Mouse (Mus musculus) hindbrain, embryonic 16.5 days (tissue): ENCODE measurements around the gene Glt8d2. TPM values are rescaled to one million over a fixed set of nuclear protein-coding genes. Genes with fewer than 3 reads are reported as not detected.

ENCODE experiments used
- ATAC-seq: fragments of 200-750 bp; cut with Nextera tagmentation; 2 replicates; pipeline ENCODE4 v1.8.0; 2017; ENCODE audit warnings: moderate TSS enrichment, moderate library complexity
- H3K27ac ChIP-seq: fragments of 300-500 bp; sonication (generic); 2 replicates; pipeline ENCODE4 v1.5.1; 2014; ENCODE audit warnings: low read depth, mild to moderate bottlenecking, control low read depth, low read length, moderate library complexity
- H3K27me3 ChIP-seq: fragments of 300-500 bp; sonication (generic); replicated peaks from 2 replicates; pipeline ENCODE4 v1.6.1; 2014; ENCODE audit warnings: low read length; ENCODE audit not compliant: control insufficient read depth, insufficient read depth
- H3K36me3 ChIP-seq: fragments of 300-500 bp; sonication (generic); 2 replicates; pipeline ENCODE4 v1.6.1; 2014; ENCODE audit warnings: mild to moderate bottlenecking, low read length, moderate library complexity, mixed read lengths; ENCODE audit not compliant: control insufficient read depth, insufficient read depth
- H3K4me1 ChIP-seq: fragments of 300-500 bp; sonication (generic); 2 replicates; pipeline ENCODE4 v1.6.1; 2014; ENCODE audit warnings: low read depth, low read length; ENCODE audit not compliant: control insufficient read depth, insufficient read depth
- H3K4me2 ChIP-seq: fragments of 300-500 bp; sonication (generic); 2 replicates; pipeline ENCODE4 v1.6.1; 2014; ENCODE audit warnings: mild to moderate bottlenecking, low read length, control low read depth, moderate library complexity
- H3K4me3 ChIP-seq: fragments of 300-500 bp; sonication (generic); 2 replicates; pipeline ENCODE4 v1.5.1; 2014; ENCODE audit warnings: mild to moderate bottlenecking, low read length, control low read depth, moderate library complexity
- H3K9ac ChIP-seq: fragments of 300-500 bp; sonication (generic); 2 replicates; pipeline ENCODE4 v1.6.1; 2014; ENCODE audit warnings: low read depth, mild to moderate bottlenecking, control low read depth, low read length, moderate library complexity
- H3K9me3 ChIP-seq: fragments of 300-500 bp; sonication (generic); 2 replicates; pipeline ENCODE4 v1.6.1; 2014; ENCODE audit warnings: mild to moderate bottlenecking, low read length, moderate library complexity; ENCODE audit not compliant: control insufficient read depth
- WGBS: fragments of 180-500 bp; shearing (Covaris S2); extraction: QIAGEN DNeasy Blood & Tissue Kit; methylation state at CpG from one replicate; pipeline ENCODE4 v1.1.7; 2014; 5-methylcytosine and 5-hydroxymethylcytosine counted together
- polyA plus RNA-seq: library from polyadenylated mRNA; unstranded; fragments of >200 nt; fragmentation: Nextera tagmentation; extraction: Ambion mirVana; gene quantifications from 2 replicates; pipeline ENCODE4 v1.2.1, GENCODE M21; 2015

The Glt8d2 gene
- polyA plus RNA-seq, 1 experiment from 2014 or later: 1.5 TPM

GRCm38 (mm10) chr10:82680769-82681168, 9.7 kb downstream of the Glt8d2 start:
- Histone ChIP-seq H3K4me3 (no peak overlapping the region), H3K36me3 (no peaks in the 10 kb centered on the region), H3K4me2 (no peak overlapping the region), H3K9ac (no peak overlapping the region), H3K4me1 (no peaks in the 10 kb centered on the region), H3K27me3 (no peaks in the 10 kb centered on the region), H3K27ac (no peak overlapping the region), H3K9me3 (no peaks in the 10 kb centered on the region)
- ATAC-seq: no peak
- 89% methylated on average over 5 of the region's 5 CpGs for WGBS

GRCm38 (mm10) chr10:82676949-82677348, 13.5 kb downstream of the Glt8d2 start:
- H3K27ac ChIP-seq: no peak overlapping the region
- H3K36me3 ChIP-seq: no peaks in the 10 kb centered on the region
- H3K4me1 ChIP-seq: no peaks in the 10 kb centered on the region
- H3K4me2 ChIP-seq: no peak overlapping the region
- no peaks in the 10 kb centered on the region for H3K27me3 ChIP-seq
- no peak for ATAC-seq
- H3K4me3 ChIP-seq: no peak overlapping the region
- H3K9me3 ChIP-seq: no peaks in the 10 kb centered on the region
- 73% methylated on average over 6 of the region's 6 CpGs for WGBS
- H3K9ac ChIP-seq: no peak overlapping the region

GRCm38 (mm10) chr10:82670205-82670604, 20.2 kb downstream of the Glt8d2 start:
- Histone ChIP-seq H3K4me2 (no peak overlapping the region), H3K9ac (no peak overlapping the region), H3K36me3 (no peaks in the 10 kb centered on the region), H3K27me3 (no peaks in the 10 kb centered on the region), H3K9me3 (no peaks in the 10 kb centered on the region), H3K4me3 (no peak overlapping the region), H3K27ac (no peak overlapping the region), H3K4me1 (peaks cover 2% of the 10 kb centered on the region; the same call in 1 of the 2 replicates)
- 77% methylated on average over 6 of the region's 6 CpGs for WGBS
- ATAC-seq: no peak

GRCm38 (mm10) chr10:82666436-82667234, 23.8 kb downstream of the Glt8d2 start:
- peak overlapping the region; percentile 45; the same call in 1 of the 2 replicates for H3K9ac ChIP-seq
- peaks cover 2% of the 10 kb centered on the region; the same call in 1 of the 2 replicates for H3K4me1 ChIP-seq
- 22% methylated on average over 22 of the region's 22 CpGs for WGBS
- H3K4me2 ChIP-seq: peak overlapping the region; percentile 54
- H3K36me3 ChIP-seq: no peaks in the 10 kb centered on the region
- peak; percentile 95 for ATAC-seq
- no peak overlapping the region for H3K27ac ChIP-seq
- H3K9me3 ChIP-seq: no peaks in the 10 kb centered on the region
- H3K4me3 ChIP-seq: peak overlapping the region; percentile 19; the same call in 1 of the 2 replicates
- H3K27me3 ChIP-seq: no peaks in the 10 kb centered on the region

GRCm38 (mm10) chr10:82665951-82666350, 24.5 kb downstream of the Glt8d2 start:
- Histone ChIP-seq H3K27me3 (no peaks in the 10 kb centered on the region), H3K36me3 (no peaks in the 10 kb centered on the region), H3K4me2 (no peak overlapping the region), H3K4me1 (peaks cover 2% of the 10 kb centered on the region; the same call in 1 of the 2 replicates), H3K9me3 (no peaks in the 10 kb centered on the region), H3K27ac (no peak overlapping the region), H3K4me3 (no peak overlapping the region), H3K9ac (no peak overlapping the region)
- WGBS: 62% methylated on average over 3 of the region's 3 CpGs
- no peak for ATAC-seq

GRCm38 (mm10) chr10:82663289-82663688, 27.2 kb downstream of the Glt8d2 start:
- Histone ChIP-seq H3K9me3 (no peaks in the 10 kb centered on the region), H3K27me3 (no peaks in the 10 kb centered on the region), H3K4me2 (no peak overlapping the region), H3K4me3 (no peak overlapping the region), H3K9ac (no peak overlapping the region), H3K36me3 (no peaks in the 10 kb centered on the region), H3K27ac (no peak overlapping the region), H3K4me1 (peaks cover 2% of the 10 kb centered on the region; the same call in 1 of the 2 replicates)
- WGBS: 92% methylated on average over 2 of the region's 2 CpGs
- ATAC-seq: no peak

- H3K4me3 ChIP-seq: no peak overlapping the region
- H3K36me3 ChIP-seq: no peaks in the 10 kb centered on the region
- H3K4me1 ChIP-seq: peaks cover 2% of the 10 kb centered on the region; the same call in 1 of the 2 replicates
- no peaks in the 10 kb centered on the region for H3K27me3 ChIP-seq
- ATAC-seq: peak; percentile 68
- H3K4me2 ChIP-seq: no peak overlapping the region
- H3K9me3 ChIP-seq: no peaks in the 10 kb centered on the region
- H3K27ac ChIP-seq: no peak overlapping the region
- 79% methylated on average over 14 of the region's 14 CpGs for whole genome bisulfite sequencing
- H3K9ac ChIP-seq: no peak overlapping the region
Observed at GRCm38 (mm10) chr10:82662267-82662990, 28.0 kb downstream of the Glt8d2 start.

GRCm38 (mm10) chr10:82661820-82662219, 28.6 kb downstream of the Glt8d2 start:
- WGBS: 81% methylated on average over 8 of the region's 8 CpGs
- no peaks in the 10 kb centered on the region for H3K9me3 ChIP-seq
- H3K27ac ChIP-seq: no peak overlapping the region
- H3K27me3 ChIP-seq: no peaks in the 10 kb centered on the region
- no peak for ATAC-seq
- H3K36me3 ChIP-seq: no peaks in the 10 kb centered on the region
- H3K9ac ChIP-seq: no peak overlapping the region
- no peak overlapping the region for H3K4me2 ChIP-seq
- H3K4me1 ChIP-seq: peaks cover 2% of the 10 kb centered on the region; the same call in 1 of the 2 replicates
- H3K4me3 ChIP-seq: no peak overlapping the region

- H3K4me1 ChIP-seq: no peaks in the 10 kb centered on the region
- no peak overlapping the region for H3K4me2 ChIP-seq
- no peak overlapping the region for H3K9ac ChIP-seq
- no peaks in the 10 kb centered on the region for H3K27me3 ChIP-seq
- H3K9me3 ChIP-seq: no peaks in the 10 kb centered on the region
- H3K27ac ChIP-seq: no peak overlapping the region
- WGBS: 79% methylated on average over 3 of the region's 3 CpGs
- peaks cover 6% of the 10 kb centered on the region for H3K36me3 ChIP-seq
- ATAC-seq: no peak
- no peak overlapping the region for H3K4me3 ChIP-seq
Observed at GRCm38 (mm10) chr10:82654581-82654980, 35.9 kb downstream of the Glt8d2 start.
